Mouse (Mus musculus) stomach, postnatal 0 days (tissue): ENCODE results near the gene Cys1.

Experiments used
- CTCF ChIP-seq: IDR thresholded peaks from 2 replicates; pipeline ENCODE4 v1.5.1; 2016; ENCODE audit warnings: antibody characterized with exemption, low read depth, mild to moderate bottlenecking, moderate library complexity
- EP300 ChIP-seq: optimal IDR thresholded peaks from 2 replicates; pipeline ENCODE3; 2016; ENCODE audit warnings: antibody characterized with exemption

DNA sequence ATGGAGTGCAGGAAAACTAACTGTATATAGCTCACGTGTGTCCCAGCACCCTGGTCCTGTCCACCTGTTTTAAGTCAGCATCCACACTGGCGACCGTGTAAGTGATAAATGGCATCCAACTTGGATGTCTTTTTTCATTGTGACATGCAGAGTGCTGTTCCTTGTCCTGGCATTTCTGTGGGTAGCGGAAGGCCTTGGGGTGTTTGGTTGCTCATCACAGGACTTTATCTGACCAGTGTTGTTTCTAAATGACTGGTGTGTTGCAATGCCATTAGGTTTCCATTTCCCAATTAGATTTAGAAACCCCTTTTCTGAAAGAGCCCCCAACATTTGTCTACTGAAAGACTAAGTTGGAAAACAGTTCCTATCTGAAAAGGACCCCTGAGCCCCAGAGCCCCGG lies 19.5 kb downstream of the Cys1 start:
- TF ChIP-seq CTCF (no peak), EP300 (no peak)
